Mouse (Mus musculus) olfactory bulb, adult 2 months (tissue): Measurements from ENCODE around the gene Mars2. TPM values are rescaled to one million over a fixed set of nuclear protein-coding genes. Genes with fewer than 3 reads are reported as not detected.

Experiments
- H3K27ac ChIP-seq: fragments of 200-500 bp; 2 replicates; pipeline ENCODE4 v1.5.1; 2012; ENCODE audit warnings: low read depth, low read length; ENCODE audit not compliant: insufficient read depth
- H3K4me1 ChIP-seq: fragments of 200-500 bp; 2 replicates; pipeline ENCODE4 v1.6.1; 2012; ENCODE audit warnings: low read length; ENCODE audit not compliant: control insufficient read depth, insufficient read depth
- H3K4me3 ChIP-seq: fragments of 200-500 bp; 2 replicates; pipeline ENCODE4 v1.5.1; 2012; ENCODE audit warnings: mild to moderate bottlenecking, low read depth, low read length, moderate library complexity; ENCODE audit not compliant: insufficient read depth
- CTCF ChIP-seq: fragments of 200-500 bp; IDR thresholded peaks from 2 replicates; pipeline ENCODE4 v1.5.1; 2012; ENCODE audit warnings: low read depth, mild to moderate bottlenecking, low read length, moderate library complexity; ENCODE audit not compliant: insufficient read depth
- POLR2A ChIP-seq: fragments of 200-500 bp; IDR thresholded peaks from 2 replicates; pipeline ENCODE4 v1.6.1; 2012; ENCODE audit warnings: mild to moderate bottlenecking, low read depth, low read length, moderate library complexity; ENCODE audit not compliant: insufficient read depth
- WGBS: fragments of 180-500 bp; shearing (Covaris S2); methylation state at CpG from one replicate; pipeline ENCODE4 v1.1.7; 2018; 5-methylcytosine and 5-hydroxymethylcytosine counted together
- polyA plus RNA-seq: library from polyadenylated mRNA; stranded (reverse); fragments of >200 nt; gene quantifications from 2 replicates; pipeline ENCODE4 v1.2.4, GENCODE M21; 2012; ENCODE audit warnings: low replicate concordance; ENCODE audit not compliant: missing spikeins, insufficient read depth, insufficient read length

Mars2 gene
- polyA plus RNA-seq, 1 experiment = not detected

GRCm38 (mm10) chr1:55228256-55228884, 8.6 kb upstream of the Mars2 start:
- H3K27ac ChIP-seq = no peak overlapping the region
- WGBS = 91% methylated on average over 8 of the region's 8 CpGs

GRCm38 (mm10) chr1:55234910-55235520, 2.0 kb upstream of the Mars2 start:
- TF ChIP-seq POLR2A = no peak
- TF ChIP-seq CTCF = no peak
- Histone ChIP-seq H3K4me3 (no peak overlapping the region), H3K4me1 (peaks cover 4% of the 10 kb centered on the region), H3K27ac (no peak overlapping the region)
- 66% methylated on average over 16 of the region's 16 CpGs for WGBS

More at GRCm38 (mm10) chr1:55228256-55228884, 8.6 kb upstream of the Mars2 start:
- Histone ChIP-seq H3K4me1 (0 out of 2 replicates have a peak, but pooled peaks cover 3% of the 10 kb centered on the region), H3K4me3 (no peak overlapping the region)
- TF ChIP-seq CTCF (no peak), POLR2A (no peak)

GRCm38 (mm10) chr1:55236487-55236886, 490 bp upstream of the Mars2 start:
- peaks cover 4% of the 10 kb centered on the region for H3K4me1 ChIP-seq
- 26% methylated on average over 5 of the region's 5 CpGs for WGBS
- no peak overlapping the region for H3K27ac ChIP-seq
- H3K4me3 ChIP-seq = no peak overlapping the region; the same call in 1 of the 2 replicates
- TF ChIP-seq POLR2A (no peak), CTCF (no peak)

- Histone ChIP-seq H3K4me1 (peaks cover 4% of the 10 kb centered on the region), H3K4me3 (peak overlapping the region; percentile 62), H3K27ac (no peak overlapping the region)
- under 1% methylated on average over 23 of the region's 23 CpGs for WGBS
- TF ChIP-seq CTCF (no peak), POLR2A (no peak)
Measured at GRCm38 (mm10) chr1:55237643-55238161, 725 bp downstream of the Mars2 start.

GRCm38 (mm10) chr1:55238496-55238895, 1.5 kb downstream of the Mars2 start:
- peaks cover 4% of the 10 kb centered on the region for H3K4me1 ChIP-seq
- 10% methylated on average over 13 of the region's 13 CpGs for WGBS
- TF ChIP-seq CTCF (no peak), POLR2A (no peak)
- peak overlapping the region; percentile 62 for H3K4me3 ChIP-seq
- H3K27ac ChIP-seq = no peak overlapping the region

- WGBS = 2% methylated on average over 1 of the region's 1 CpGs
- no peak for TF ChIP-seq CTCF
- TF ChIP-seq POLR2A = no peak
- Histone ChIP-seq H3K4me1 (peaks cover 4% of the 10 kb centered on the region), H3K4me3 (no peak overlapping the region), H3K27ac (no peak overlapping the region)
Measured at GRCm38 (mm10) chr1:55239237-55239636, 2.3 kb downstream of the Mars2 start.

- TF ChIP-seq CTCF = no peak
- TF ChIP-seq POLR2A = no peak
- no peak overlapping the region for H3K27ac ChIP-seq
- H3K4me1 ChIP-seq = no peaks in the 10 kb centered on the region
- H3K4me3 ChIP-seq = no peak overlapping the region
- WGBS = 96% methylated on average over 2 of the region's 2 CpGs
Measured at GRCm38 (mm10) chr1:55246374-55246773, 9.4 kb downstream of the Mars2 start.

- WGBS = 77% methylated on average over 2 of the region's 2 CpGs
- H3K4me3 ChIP-seq = no peak overlapping the region
- TF ChIP-seq CTCF (no peak), POLR2A (no peak)
- H3K4me1 ChIP-seq = no peaks in the 10 kb centered on the region
- no peak overlapping the region for H3K27ac ChIP-seq
Measured at GRCm38 (mm10) chr1:55264385-55264784, 27.4 kb downstream of the Mars2 start.

GRCm38 (mm10) chr1:55265447-55265846, 28.5 kb downstream of the Mars2 start:
- Histone ChIP-seq H3K27ac (no peak overlapping the region), H3K4me3 (no peak overlapping the region), H3K4me1 (no peaks in the 10 kb centered on the region)
- no peak for TF ChIP-seq POLR2A
- no peak for TF ChIP-seq CTCF
- 74% methylated on average over 2 of the region's 2 CpGs for WGBS

GRCm38 (mm10) chr1:55279081-55279480, 42.1 kb downstream of the Mars2 start:
- WGBS = 81% methylated on average over 9 of the region's 9 CpGs
- TF ChIP-seq CTCF (no peak), POLR2A (no peak)
- Histone ChIP-seq H3K4me1 (no peaks in the 10 kb centered on the region), H3K4me3 (no peak overlapping the region), H3K27ac (no peak overlapping the region)

Other genes starting within 250 kb of the Mars2 start
- 306 and 828 TPM in 2 replicates for gene Sf3b1, start 209.7 kb upstream of the Mars2 start, polyA plus RNA-seq
- not detected in 2 replicates for gene Coq10b, start 184.4 kb upstream of the Mars2 start, polyA plus RNA-seq
- gene Hspe1, start 149.0 kb upstream of the Mars2 start, polyA plus RNA-seq = not detected in 2 replicates
- gene Hspd1, start 148.9 kb upstream of the Mars2 start, polyA plus RNA-seq = not detected in 2 replicates
- gene Mob4, start 105.9 kb upstream of the Mars2 start, polyA plus RNA-seq = 125 TPM in 1 of 2 replicates, not detected in the other
- gene Rftn2, start 10.4 kb upstream of the Mars2 start, polyA plus RNA-seq = not detected in 2 replicates
- gene Boll, start 126.3 kb downstream of the Mars2 start, polyA plus RNA-seq = not detected in 2 replicates
- not detected in 2 replicates for gene Plcl1, start 168.7 kb downstream of the Mars2 start, polyA plus RNA-seq